Mouse (Mus musculus) testis, adult 2 months (tissue): Measurements from ENCODE around the gene Zfp652. TPM values are rescaled to one million over a fixed set of nuclear protein-coding genes. Genes with fewer than 3 reads are reported as not detected.

Source experiments
- H3K27ac ChIP-seq: fragments of 200-500 bp; 2 replicates; pipeline ENCODE4 v1.5.1; 2012; ENCODE audit warnings: low read depth, low read length; ENCODE audit not compliant: control insufficient read depth, insufficient read depth
- H3K27me3 ChIP-seq: fragments of 200-500 bp; 2 replicates; pipeline ENCODE4 v1.6.1; 2012; ENCODE audit warnings: mild to moderate bottlenecking, low read length, moderate library complexity; ENCODE audit not compliant: control insufficient read depth, insufficient read depth
- H3K36me3 ChIP-seq: fragments of 200-500 bp; 2 replicates; pipeline ENCODE4 v1.6.1; 2012; ENCODE audit warnings: mild to moderate bottlenecking, low read length; ENCODE audit not compliant: control insufficient read depth, insufficient read depth
- H3K4me1 ChIP-seq: fragments of 200-500 bp; 2 replicates; pipeline ENCODE4 v1.6.1; 2012; ENCODE audit warnings: low read length; ENCODE audit not compliant: control insufficient read depth, insufficient read depth
- H3K4me3 ChIP-seq: fragments of 200-500 bp; 2 replicates; pipeline ENCODE4 v1.5.1; 2012; ENCODE audit warnings: low read depth, mild to moderate bottlenecking, low read length, moderate library complexity, mixed read lengths; ENCODE audit not compliant: control insufficient read depth
- CTCF ChIP-seq: fragments of 200-500 bp; IDR thresholded peaks from 2 replicates; pipeline ENCODE4 v1.5.1; 2012; ENCODE audit warnings: low read depth, mild to moderate bottlenecking, inconsistent platforms, low read length, moderate library complexity; ENCODE audit not compliant: control insufficient read depth, insufficient read depth, insufficient replicate concordance
- POLR2A ChIP-seq: fragments of 200-500 bp; IDR thresholded peaks from 2 replicates; pipeline ENCODE4 v1.6.1; 2012; ENCODE audit warnings: low read depth, mild to moderate bottlenecking, inconsistent platforms, low read length, moderate library complexity; ENCODE audit not compliant: control insufficient read depth
- polyA plus RNA-seq: library from polyadenylated mRNA; depleted of rRNA; stranded (reverse); fragments of >200 nt; gene quantifications from 2 replicates; pipeline ENCODE4 v1.2.3, GENCODE M21; 2012

Zfp652 gene
- polyA plus RNA-seq, 1 experiment, result 11.8 TPM

DNA sequence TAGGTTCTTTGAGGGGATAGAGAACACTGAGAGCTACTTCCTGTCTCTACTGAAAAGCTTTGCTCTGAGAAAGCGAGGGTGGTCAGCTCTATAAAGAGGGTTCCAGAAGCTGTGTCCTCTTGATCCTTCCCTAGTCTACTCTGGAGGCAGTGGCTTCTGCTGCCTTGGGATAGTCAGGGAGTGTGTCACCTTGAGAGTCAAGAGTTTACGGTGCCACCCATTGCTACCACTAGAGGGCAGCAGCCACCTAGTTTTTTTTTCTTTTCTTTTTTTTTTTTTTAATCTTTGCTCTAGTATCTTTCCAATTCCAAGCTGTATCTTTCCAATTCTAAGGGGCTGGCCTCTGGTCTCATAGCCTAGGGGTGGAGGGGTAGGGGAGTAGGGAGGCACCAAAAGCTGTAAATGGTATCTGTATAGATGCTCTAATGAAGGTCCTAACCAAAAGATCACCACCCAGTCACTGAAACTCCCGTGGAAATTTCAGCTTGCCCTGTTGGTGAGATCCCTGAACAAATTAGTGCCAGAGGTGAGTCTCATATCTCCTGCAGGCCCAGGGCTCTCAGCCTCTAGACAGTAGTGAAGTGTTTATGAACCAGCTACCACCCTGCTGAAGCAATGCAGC, 115.1 kb downstream of the Zfp652 start:
- H3K27ac ChIP-seq, result no peak overlapping the region

GRCm38 (mm10) chr11:95828181-95828964, 115.9 kb downstream of the Zfp652 start:
- Histone ChIP-seq H3K4me1 (peaks cover 18% of the 10 kb centered on the region), H3K27me3 (no peaks in the 10 kb centered on the region; the same call in 1 of the 2 replicates), H3K36me3 (no peaks in the 10 kb centered on the region), H3K4me3 (no peak overlapping the region), H3K27ac (no peak overlapping the region)
- no peak for TF ChIP-seq CTCF
- TF ChIP-seq POLR2A, result no peak

More for the DNA sequence above, 115.1 kb downstream of the Zfp652 start:
- no peaks in the 10 kb centered on the region; the same call in 1 of the 2 replicates for H3K27me3 ChIP-seq
- H3K4me1 ChIP-seq, result peaks cover 18% of the 10 kb centered on the region
- H3K36me3 ChIP-seq, result no peaks in the 10 kb centered on the region
- TF ChIP-seq POLR2A (no peak), CTCF (peak; percentile 45; the same call in 1 of the 2 replicates)
- H3K4me3 ChIP-seq, result no peak overlapping the region

GRCm38 (mm10) chr11:95829526-95830050, 117.1 kb downstream of the Zfp652 start:
- Histone ChIP-seq H3K4me3 (no peak overlapping the region), H3K4me1 (peaks cover 15% of the 10 kb centered on the region), H3K27ac (no peak overlapping the region), H3K27me3 (no peaks in the 10 kb centered on the region; the same call in 1 of the 2 replicates), H3K36me3 (no peaks in the 10 kb centered on the region)
- TF ChIP-seq POLR2A, result no peak
- TF ChIP-seq CTCF, result no peak

- no peaks in the 10 kb centered on the region for H3K36me3 ChIP-seq
- peaks cover 9% of the 10 kb centered on the region for H3K4me1 ChIP-seq
- TF ChIP-seq POLR2A (no peak), CTCF (no peak)
- no peaks in the 10 kb centered on the region for H3K27me3 ChIP-seq
- peak overlapping the region; percentile 10 for H3K4me3 ChIP-seq
- H3K27ac ChIP-seq, result no peak overlapping the region
Observed at GRCm38 (mm10) chr11:95830411-95831275, 118.2 kb downstream of the Zfp652 start.

DNA sequence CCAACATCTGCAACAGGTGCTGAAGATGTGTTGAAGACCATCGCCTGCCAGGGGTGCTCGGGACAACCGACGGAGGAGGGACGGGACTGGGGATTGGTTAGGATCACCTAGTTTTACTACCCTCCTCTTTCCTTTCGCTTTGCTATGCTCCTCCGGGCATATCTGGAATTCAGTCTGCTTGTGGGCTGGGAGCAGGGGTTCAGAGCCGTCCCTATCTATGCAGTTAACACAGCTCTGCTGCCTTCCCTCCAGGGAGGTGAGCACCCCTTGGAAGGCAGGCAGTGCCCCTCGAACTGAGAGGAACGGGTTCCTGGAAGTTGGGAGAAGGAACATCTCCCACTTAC, 118.8 kb downstream of the Zfp652 start:
- Histone ChIP-seq H3K36me3 (no peaks in the 10 kb centered on the region), H3K27ac (no peak overlapping the region), H3K4me1 (peaks cover 9% of the 10 kb centered on the region), H3K27me3 (no peaks in the 10 kb centered on the region), H3K4me3 (peak overlapping the region; percentile 10; the same call in 1 of the 2 replicates)
- TF ChIP-seq POLR2A (no peak), CTCF (no peak)

GRCm38 (mm10) chr11:95831641-95832040, 119.2 kb downstream of the Zfp652 start:
- H3K36me3 ChIP-seq, result no peaks in the 10 kb centered on the region
- no peak overlapping the region for H3K4me3 ChIP-seq
- no peak for TF ChIP-seq POLR2A
- H3K4me1 ChIP-seq, result peaks cover 9% of the 10 kb centered on the region
- no peak overlapping the region for H3K27ac ChIP-seq
- no peaks in the 10 kb centered on the region for H3K27me3 ChIP-seq
